Mouse (Mus musculus): Measurements from ENCODE around the gene 5530401A14Rik.

DNA sequence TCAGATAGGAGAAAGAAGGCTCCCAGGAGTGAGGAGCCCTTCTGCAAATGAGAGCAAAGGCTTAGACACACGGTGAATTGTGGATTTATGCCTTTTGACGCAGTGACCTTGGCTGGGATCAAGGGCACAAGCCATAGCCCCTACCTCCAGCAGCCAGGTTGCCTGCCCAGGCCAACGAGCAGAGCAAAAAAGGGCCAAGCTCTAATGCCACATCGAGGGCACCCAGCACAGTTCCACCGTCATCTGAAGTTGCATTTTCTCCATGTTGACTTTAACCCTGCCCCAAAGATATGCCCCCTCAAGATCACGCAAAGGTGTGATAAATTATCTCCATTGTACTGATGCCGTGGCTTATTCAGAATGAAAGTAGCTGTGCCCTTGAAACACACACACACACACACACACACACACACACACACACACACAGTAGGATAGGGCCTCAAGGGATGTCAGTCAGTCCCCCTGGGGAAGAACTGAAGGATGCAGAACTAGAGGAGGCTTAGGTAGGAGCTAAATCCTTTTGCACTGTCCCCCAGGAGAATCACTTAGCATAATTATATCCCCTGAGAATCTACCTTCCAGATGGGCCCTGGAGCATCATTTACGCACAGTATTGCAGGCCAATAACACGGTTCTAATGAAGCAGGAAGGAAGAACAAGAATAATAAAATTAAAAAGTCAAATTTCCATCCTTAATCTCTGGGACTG, 11.2 kb downstream of the 5530401A14Rik start:
- TF ChIP-seq CTCF (IDR thresholded peaks at IDR 0.05 in 2 of 3, conservative IDR thresholded peaks at IDR 0.05 in 1 of 3; ENCODE audit: control insufficient read depth in 1 of 3, insufficient read depth in 1 of 3, low read depth in 2 of 3, low read length in 3 of 3, poor library complexity in 1 of 3, severe bottlenecking in 1 of 3) (no peak), ZMIZ1 (IDR thresholded peaks at IDR 0.05; ENCODE audit: low read depth, low read length) (no peak), EP300 (IDR thresholded peaks at IDR 0.05; ENCODE audit: low read depth in 1 of 2, low read length in 2 of 2) (no peak), MAX (IDR thresholded peaks at IDR 0.05; ENCODE audit: low read length) (no peak), BHLHE40 (IDR thresholded peaks at IDR 0.05; ENCODE audit: borderline replicate concordance, low read depth, low read length) (no peak), MEF2A (IDR thresholded peaks at IDR 0.05; ENCODE audit: extremely low read depth, insufficient replicate concordance, low read depth, low read length, poor library complexity, severe bottlenecking) (no peak), POLR2A (IDR thresholded peaks at IDR 0.05; ENCODE audit: control insufficient read depth in 1 of 2, insufficient read depth in 1 of 2, low read depth in 1 of 2, low read length in 2 of 2, poor library complexity in 1 of 2) (no peak), ZC3H11A (IDR thresholded peaks at IDR 0.05; ENCODE audit: low read depth, low read length) (no peak), MAFK (IDR thresholded peaks at IDR 0.05; ENCODE audit: borderline replicate concordance, low read depth, low read length) (no peak)
